Mouse (Mus musculus) stomach, embryonic 15.5 days (tissue): ENCODE data around the gene Kdf1. TPM values are rescaled to one million over a fixed set of nuclear protein-coding genes. Genes with fewer than 3 reads are reported as not detected.
A peak's percentile ranks its signal among the peaks of the same experiment; 100 is the strongest.

Experiments used
- ATAC-seq: fragments of 200-750 bp; cut with Nextera tagmentation; 2 replicates; pipeline ENCODE4 v1.8.0; 2017; ENCODE audit warnings: low read depth, moderate number of reproducible peaks, moderate TSS enrichment; ENCODE audit not compliant: insufficient read depth, low FRiP score
- H3K27ac ChIP-seq: fragments of 300-500 bp; sonication (generic); 2 replicates; pipeline ENCODE4 v1.5.1; 2015; ENCODE audit warnings: mild to moderate bottlenecking, inconsistent platforms
- H3K27me3 ChIP-seq: fragments of 300-500 bp; sonication (generic); replicated peaks from 2 replicates; pipeline ENCODE4 v1.6.1; 2015; ENCODE audit warnings: inconsistent platforms
- H3K36me3 ChIP-seq: fragments of 300-500 bp; sonication (generic); 2 replicates; pipeline ENCODE4 v1.6.1; 2015; ENCODE audit warnings: inconsistent platforms
- H3K4me1 ChIP-seq: fragments of 300-500 bp; sonication (generic); 2 replicates; pipeline ENCODE4 v1.6.1; 2015; ENCODE audit warnings: inconsistent platforms
- H3K4me2 ChIP-seq: fragments of 300-500 bp; sonication (generic); 2 replicates; pipeline ENCODE4 v1.6.1; 2015; ENCODE audit warnings: mild to moderate bottlenecking, inconsistent platforms
- H3K4me3 ChIP-seq: fragments of 300-500 bp; sonication (generic); replicated peaks from 2 replicates; pipeline ENCODE4 v1.5.1; 2015; ENCODE audit warnings: inconsistent platforms
- H3K9ac ChIP-seq: fragments of 300-500 bp; sonication (generic); 2 replicates; pipeline ENCODE4 v1.6.1; 2015; ENCODE audit warnings: inconsistent platforms
- H3K9me3 ChIP-seq: fragments of 300-500 bp; sonication (generic); 2 replicates; pipeline ENCODE4 v1.6.1; 2016; ENCODE audit warnings: inconsistent platforms
- WGBS: fragments of 180-500 bp; shearing (Covaris S2); methylation state at CpG from one replicate; pipeline ENCODE4 v1.1.7; 2015; 5-methylcytosine and 5-hydroxymethylcytosine counted together
- polyA plus RNA-seq: library from polyadenylated mRNA; unstranded; fragments of >200 nt; fragmentation: Nextera tagmentation; extraction: Ambion mirVana; gene quantifications from 2 replicates; pipeline ENCODE4 v1.2.1, GENCODE M21; 2015

Kdf1 gene
- 31.5 and 38.6 TPM in 2 replicates for polyA plus RNA-seq

DNA sequence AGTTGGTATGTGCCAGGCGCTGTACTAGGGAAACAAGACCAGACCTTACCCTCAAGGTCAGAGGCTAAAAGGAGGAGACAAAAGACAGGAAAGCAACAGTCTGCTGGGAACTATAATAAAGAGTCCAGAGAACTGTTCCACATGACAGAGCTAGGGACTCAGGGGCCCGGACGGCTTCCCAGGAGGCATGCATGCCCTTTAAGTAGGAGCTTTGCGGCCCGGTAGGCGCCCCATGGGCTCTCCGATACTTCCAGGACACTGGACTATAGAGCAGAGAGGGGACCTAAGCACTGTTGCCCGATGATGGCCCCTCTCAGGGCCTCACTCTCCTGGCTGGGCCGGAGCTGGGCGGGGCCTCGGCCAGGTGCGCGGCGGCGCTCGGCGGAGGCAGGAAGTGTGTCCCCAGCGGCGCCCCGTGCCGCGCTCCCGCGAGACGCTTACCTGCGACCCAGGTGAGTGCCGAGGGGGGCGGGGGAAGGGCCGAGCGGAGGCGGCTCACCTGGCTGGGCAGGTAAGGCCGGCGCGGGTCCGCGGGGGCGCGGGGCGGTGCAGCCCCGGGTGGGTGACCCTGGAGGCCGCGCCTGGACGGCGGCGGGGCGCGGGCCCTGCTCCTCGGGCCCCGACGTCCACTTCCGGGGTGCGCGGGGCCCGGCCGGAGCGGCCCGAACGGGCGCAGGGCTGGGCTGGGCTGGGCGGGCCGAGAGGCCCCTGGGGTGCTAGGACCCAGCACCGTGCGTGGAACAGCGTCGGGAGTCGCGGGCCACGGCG is at the start of gene Kdf1:
Gene Kdf1 (plus strand): TSS at position 363 of the 768 bp plus-strand sequence.
- peaks cover 20% of the 10 kb centered on the region for H3K27me3 ChIP-seq
- peak within 1 kb of the TSS; percentile 53 for H3K9ac ChIP-seq
- WGBS, result 6% methylated on average over 57 of the region's 69 CpGs
- H3K27ac ChIP-seq, result peak within 1 kb of the TSS; percentile 80
- peak; percentile 92 for ATAC-seq
- H3K4me3 ChIP-seq, result peak within 1 kb of the TSS; percentile 57
- H3K36me3 ChIP-seq, result no peaks in the 10 kb centered on the region
- peak within 1 kb of the TSS; percentile 58 for H3K4me2 ChIP-seq
- H3K4me1 ChIP-seq, result 0 out of 2 replicates have a peak, but pooled peaks cover 8% of the 10 kb centered on the region
- no peaks in the 10 kb centered on the region for H3K9me3 ChIP-seq

DNA sequence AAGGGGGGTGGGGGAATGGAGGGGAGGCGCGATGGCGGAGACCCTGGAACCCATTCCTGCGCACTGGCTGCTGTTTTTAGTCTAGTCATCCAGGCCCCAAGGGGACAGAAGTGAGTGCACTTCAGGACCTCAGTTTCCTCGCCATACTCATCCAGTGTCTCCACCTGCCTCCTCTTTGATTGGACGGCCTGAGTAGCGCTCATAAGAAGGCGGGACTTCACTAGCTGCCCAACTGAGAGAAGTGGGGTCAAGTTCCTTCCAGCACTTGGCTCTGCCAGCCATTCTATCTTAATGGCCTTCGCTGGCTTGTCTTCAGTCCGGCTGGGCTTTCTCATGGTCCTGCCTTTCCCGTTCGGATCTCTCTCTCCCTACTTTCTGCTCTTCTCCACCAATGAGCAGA is 49.6 kb upstream of the Kdf1 start:
- Histone ChIP-seq H3K36me3 (no peaks in the 10 kb centered on the region), H3K27me3 (no peaks in the 10 kb centered on the region; the same call in 1 of the 2 replicates), H3K4me3 (0 out of 2 replicates have a peak overlapping the region, but pooled peaks have one; percentile 14), H3K27ac (no peak overlapping the region), H3K9me3 (no peaks in the 10 kb centered on the region), H3K4me2 (peak overlapping the region; percentile 89), H3K9ac (no peak overlapping the region), H3K4me1 (peaks cover 13% of the 10 kb centered on the region)
- no peak for ATAC-seq
- 16% methylated on average over 12 of the region's 12 CpGs for WGBS

DNA sequence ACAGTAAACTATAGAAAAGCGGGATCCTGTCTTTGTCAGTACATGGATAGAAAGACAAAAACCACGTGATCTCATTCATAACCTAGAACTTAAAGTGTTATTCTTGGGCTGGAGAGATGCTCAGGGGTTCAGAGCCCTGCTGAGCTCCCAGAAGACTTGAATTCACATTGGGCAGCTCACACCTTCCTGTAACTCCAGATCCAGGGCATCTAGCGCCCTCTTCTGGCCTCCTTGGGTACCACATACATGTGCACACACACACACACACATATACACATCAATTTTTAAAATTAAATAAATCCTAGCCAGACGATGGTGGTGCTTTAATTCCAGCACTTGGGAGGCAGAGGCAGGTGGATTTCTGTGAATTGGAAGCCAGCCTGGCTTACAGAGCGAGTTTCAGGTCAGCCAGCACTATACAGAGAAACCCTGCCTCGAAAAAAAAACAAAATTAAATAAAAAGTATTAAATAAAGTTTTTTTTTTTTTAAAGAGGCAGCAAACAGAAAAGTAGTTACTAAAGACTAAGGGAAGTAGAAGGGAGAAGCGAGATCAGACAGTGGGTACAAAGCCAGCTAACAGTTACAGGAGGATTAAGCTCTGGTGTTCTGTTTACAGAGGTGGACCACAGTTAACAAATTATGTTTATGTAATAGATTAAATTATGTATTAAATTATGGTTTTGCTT is 47.5 kb upstream of the Kdf1 start:
- Histone ChIP-seq H3K36me3 (no peaks in the 10 kb centered on the region), H3K9ac (no peak overlapping the region), H3K4me2 (no peak overlapping the region), H3K4me1 (peaks cover 13% of the 10 kb centered on the region), H3K9me3 (no peaks in the 10 kb centered on the region), H3K27me3 (peaks cover under 1% of the 10 kb centered on the region; the same call in 1 of the 2 replicates), H3K27ac (no peak overlapping the region), H3K4me3 (no peak overlapping the region)
- WGBS, result 74% methylated on average over 7 of the region's 7 CpGs
- ATAC-seq, result no peak

DNA sequence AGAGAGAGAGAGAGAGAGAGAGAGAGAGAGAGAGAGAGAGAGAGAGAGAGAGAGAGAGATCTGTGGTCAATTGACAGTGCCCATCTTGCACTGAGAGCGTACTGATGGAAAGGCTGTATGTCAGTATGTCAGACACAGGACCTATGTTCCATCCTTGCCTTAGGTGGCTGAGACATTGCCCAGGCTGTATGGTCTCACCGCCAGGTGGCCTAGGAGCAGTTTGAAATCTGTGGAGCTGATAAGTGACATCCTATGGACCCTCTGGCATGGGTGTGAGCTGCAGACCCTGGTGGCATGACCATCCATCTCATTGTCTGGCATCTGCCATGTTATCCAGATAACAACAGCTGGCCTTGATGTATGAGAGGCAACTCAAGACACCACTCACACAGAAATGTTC is 44.9 kb upstream of the Kdf1 start:
- no peak for ATAC-seq

DNA sequence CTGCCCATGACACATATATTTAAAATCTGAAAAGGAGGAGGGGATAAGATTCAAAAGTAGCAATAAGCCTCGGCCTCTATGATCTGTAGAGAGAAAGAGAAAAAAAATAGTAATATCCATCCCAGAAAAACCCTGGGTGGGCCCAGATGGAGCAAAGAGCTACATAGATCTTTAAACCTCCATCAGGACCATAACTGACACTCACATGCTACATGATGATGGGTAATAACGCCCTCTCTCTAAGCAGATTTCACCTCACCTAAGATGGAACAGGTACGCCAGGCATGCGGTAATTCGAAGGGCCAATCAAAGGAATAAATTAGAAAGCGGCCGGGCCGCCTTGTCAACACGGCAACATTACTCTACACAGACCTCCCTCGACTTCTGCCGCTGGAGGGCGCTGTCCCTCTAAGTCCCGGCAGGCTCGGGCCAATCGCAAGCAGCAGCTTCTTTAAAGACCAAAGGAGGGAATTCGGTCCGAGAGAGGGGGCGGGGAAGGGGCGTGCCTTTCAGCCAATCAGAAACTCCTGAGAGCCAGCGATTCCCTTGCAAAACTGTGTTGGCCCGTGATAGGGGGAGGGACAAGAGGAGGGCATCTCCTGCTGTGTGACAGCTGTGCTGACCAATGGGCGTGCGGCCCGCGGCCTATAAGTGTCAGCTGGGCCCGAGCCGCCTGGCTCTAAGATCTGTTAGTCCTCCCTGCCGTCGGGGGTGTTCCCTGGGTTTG is 39.1 kb upstream of the Kdf1 start, which contains the start of gene Tent5b:
Gene Tent5b (plus strand): TSS at position 675 of the 727 bp plus-strand sequence.
- Histone ChIP-seq H3K4me1 (peaks cover 13% of the 10 kb centered on the region), H3K4me3 (peak within 1 kb of the TSS; percentile 45), H3K36me3 (no peaks in the 10 kb centered on the region), H3K4me2 (peak within 1 kb of the TSS; percentile 75), H3K9me3 (no peaks in the 10 kb centered on the region), H3K27ac (no peak within 1 kb of the TSS), H3K27me3 (peaks cover 28% of the 10 kb centered on the region), H3K9ac (peak within 1 kb of the TSS; percentile 24; the same call in 1 of the 2 replicates)
- 3% methylated on average over 29 of the region's 29 CpGs for WGBS
- ATAC-seq, result peak; percentile 97

More for the DNA sequence above, 44.9 kb upstream of the Kdf1 start:
- H3K4me2 ChIP-seq, result no peak overlapping the region
- no peak overlapping the region for H3K9ac ChIP-seq
- no peaks in the 10 kb centered on the region for H3K9me3 ChIP-seq
- no peak overlapping the region for H3K27ac ChIP-seq
- peaks cover 10% of the 10 kb centered on the region; the same call in 1 of the 2 replicates for H3K27me3 ChIP-seq
- H3K4me3 ChIP-seq, result no peak overlapping the region
- H3K36me3 ChIP-seq, result no peaks in the 10 kb centered on the region
- WGBS, result 54% methylated on average over 2 of the region's 2 CpGs
- H3K4me1 ChIP-seq, result peaks cover 7% of the 10 kb centered on the region

DNA sequence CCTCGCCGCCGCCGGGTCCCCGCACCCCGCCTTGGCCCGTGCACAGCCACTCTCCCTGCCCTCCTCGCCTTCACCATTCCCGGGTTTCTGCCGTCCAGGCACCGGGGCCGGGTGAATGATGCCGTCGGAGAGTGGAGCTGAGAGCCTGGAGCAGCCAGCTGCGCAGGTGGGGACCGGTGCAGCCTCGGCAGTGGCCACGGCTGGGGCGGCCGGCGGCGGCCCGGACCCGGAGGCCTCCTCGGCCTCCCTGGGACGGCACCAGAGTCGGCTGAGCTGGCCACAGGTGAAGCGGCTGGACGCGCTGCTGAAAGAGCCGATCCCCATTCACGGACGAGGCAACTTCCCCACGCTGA is 38.6 kb upstream of the Kdf1 start:
- H3K9me3 ChIP-seq, result no peaks in the 10 kb centered on the region
- H3K4me1 ChIP-seq, result peaks cover 13% of the 10 kb centered on the region
- peak overlapping the region; percentile 75 for H3K4me2 ChIP-seq
- no peaks in the 10 kb centered on the region for H3K36me3 ChIP-seq
- WGBS, result 1% methylated on average over 34 of the region's 34 CpGs
- H3K27me3 ChIP-seq, result peaks cover 28% of the 10 kb centered on the region
- no peak for ATAC-seq
- peak overlapping the region; percentile 24; the same call in 1 of the 2 replicates for H3K9ac ChIP-seq
- no peak overlapping the region for H3K27ac ChIP-seq
- peak overlapping the region; percentile 45 for H3K4me3 ChIP-seq

DNA sequence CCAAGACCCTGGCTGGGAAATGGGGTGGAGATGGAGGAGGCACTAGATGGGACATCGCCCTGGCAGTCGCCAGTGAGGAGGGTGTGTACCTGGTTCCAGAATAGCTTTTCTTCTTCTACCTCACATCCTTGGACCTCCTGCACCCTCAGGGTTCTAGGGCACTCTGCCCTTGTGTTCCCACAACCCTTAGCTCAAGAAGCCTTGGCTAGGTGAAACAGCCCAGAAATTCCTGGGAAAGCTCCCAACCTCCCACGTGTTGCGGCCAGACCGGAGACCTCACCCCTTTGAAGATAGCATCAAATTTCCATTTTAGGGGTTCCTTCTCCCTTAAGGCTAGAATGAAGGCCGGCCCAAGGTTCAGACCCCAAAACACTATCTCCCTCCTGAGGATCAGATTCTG is 38.0 kb upstream of the Kdf1 start:
- H3K36me3 ChIP-seq, result no peaks in the 10 kb centered on the region
- H3K27ac ChIP-seq, result no peak overlapping the region
- H3K4me3 ChIP-seq, result peak overlapping the region; percentile 45
- peak overlapping the region; percentile 75 for H3K4me2 ChIP-seq
- H3K27me3 ChIP-seq, result peaks cover 28% of the 10 kb centered on the region
- H3K4me1 ChIP-seq, result peaks cover 13% of the 10 kb centered on the region
- no peak for ATAC-seq
- H3K9ac ChIP-seq, result no peak overlapping the region
- no peaks in the 10 kb centered on the region for H3K9me3 ChIP-seq
- 48% methylated on average over 6 of the region's 6 CpGs for WGBS

DNA sequence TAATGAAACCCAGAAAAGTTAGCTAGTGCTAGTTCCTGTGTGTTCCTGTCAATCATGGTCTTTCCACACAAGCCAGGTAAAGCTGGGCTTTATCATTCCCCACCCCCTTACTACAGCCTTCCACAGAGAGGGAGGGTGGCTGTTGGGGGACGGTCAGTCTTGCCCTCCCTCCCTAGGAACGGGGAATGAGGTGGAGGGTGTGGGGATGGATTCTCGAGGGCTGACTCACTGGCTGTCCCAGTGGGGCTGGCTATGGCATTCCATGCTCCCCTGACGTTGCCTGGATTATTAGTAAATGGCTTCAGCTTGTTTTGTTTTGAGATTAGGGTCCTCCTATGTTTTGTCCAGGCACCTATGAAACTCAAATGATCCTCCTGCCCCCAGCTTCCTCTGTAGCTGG is 37.3 kb upstream of the Kdf1 start:
- Histone ChIP-seq H3K4me2 (no peak overlapping the region), H3K27ac (no peak overlapping the region), H3K9me3 (no peaks in the 10 kb centered on the region), H3K4me1 (peaks cover 13% of the 10 kb centered on the region), H3K9ac (no peak overlapping the region), H3K4me3 (no peak overlapping the region), H3K27me3 (peaks cover 25% of the 10 kb centered on the region), H3K36me3 (no peaks in the 10 kb centered on the region)
- ATAC-seq, result no peak
- WGBS, result 21% methylated on average over 4 of the region's 4 CpGs

DNA sequence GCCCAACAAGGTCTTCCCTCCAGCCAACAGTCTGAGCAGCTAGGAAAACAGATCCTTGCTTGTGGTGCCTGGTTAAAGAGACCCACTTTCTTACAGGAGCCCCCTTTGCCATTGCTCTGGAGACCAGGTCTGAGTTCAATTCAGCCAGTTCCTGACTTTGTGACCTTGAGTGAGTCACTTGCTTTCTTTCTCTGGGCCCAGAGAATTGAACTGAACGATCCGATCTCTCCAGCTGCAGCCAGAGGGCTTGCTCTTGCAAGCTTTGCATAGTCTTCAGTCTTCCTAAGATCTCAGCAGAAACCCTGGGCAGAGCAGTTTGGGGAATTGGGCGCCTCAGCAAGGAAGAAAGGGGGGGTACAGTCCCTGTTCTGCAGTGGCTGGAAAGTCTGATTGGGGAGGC is 36.3 kb upstream of the Kdf1 start:
- H3K9ac ChIP-seq, result no peak overlapping the region
- no peaks in the 10 kb centered on the region for H3K9me3 ChIP-seq
- H3K4me1 ChIP-seq, result peaks cover 13% of the 10 kb centered on the region
- peaks cover 24% of the 10 kb centered on the region for H3K27me3 ChIP-seq
- 68% methylated on average over 3 of the region's 3 CpGs for WGBS
- no peak for ATAC-seq
- no peak overlapping the region for H3K4me2 ChIP-seq
- H3K27ac ChIP-seq, result no peak overlapping the region
- H3K4me3 ChIP-seq, result no peak overlapping the region
- no peaks in the 10 kb centered on the region for H3K36me3 ChIP-seq

DNA sequence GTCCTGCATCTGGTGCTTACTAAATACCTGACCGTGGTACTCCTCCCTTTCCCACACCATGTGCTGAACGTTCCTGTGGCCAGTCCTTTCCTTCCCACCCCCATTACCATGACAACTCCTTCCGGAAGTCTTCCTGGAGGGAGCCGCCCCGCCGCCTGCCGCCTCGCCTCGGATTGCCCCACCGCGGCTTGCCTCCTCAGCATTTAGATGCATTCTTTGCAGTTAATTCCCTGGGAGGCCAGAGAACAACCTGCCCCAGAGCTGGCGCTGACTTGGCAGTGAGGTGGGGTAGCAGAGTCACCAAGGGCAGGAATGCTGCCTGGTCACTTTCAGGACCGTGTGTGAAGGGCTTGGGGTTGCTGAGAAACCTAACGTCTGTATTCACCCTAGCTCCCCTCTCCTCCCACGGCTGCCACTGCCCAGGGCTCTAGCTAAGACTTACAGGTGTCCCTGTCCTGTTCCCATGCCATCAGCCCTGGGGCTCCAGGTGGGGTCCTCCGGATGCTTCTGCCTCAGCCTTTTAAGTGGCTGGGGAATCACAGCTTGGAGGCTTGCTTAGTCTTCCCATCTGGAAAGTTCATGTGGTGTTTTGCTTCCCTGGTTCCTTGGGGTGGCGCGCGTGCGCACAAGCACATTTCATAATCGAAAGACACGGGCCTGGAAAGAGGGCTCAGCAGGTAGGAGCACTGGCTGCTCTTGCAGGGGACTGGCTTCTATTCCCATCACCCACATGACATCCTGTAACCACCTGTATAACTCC is 34.3 kb upstream of the Kdf1 start:
- peak overlapping the region; percentile 49 for H3K27ac ChIP-seq
- 0 out of 2 replicates have a peak, but pooled peaks have one; percentile 6 for ATAC-seq
- 10% methylated on average over 22 of the region's 22 CpGs for WGBS

More for the DNA sequence above, 34.3 kb upstream of the Kdf1 start:
- Histone ChIP-seq H3K27me3 (peaks cover 18% of the 10 kb centered on the region), H3K4me1 (peaks cover 17% of the 10 kb centered on the region), H3K9ac (no peak overlapping the region), H3K9me3 (no peaks in the 10 kb centered on the region), H3K4me2 (peak overlapping the region; percentile 41), H3K4me3 (no peak overlapping the region), H3K36me3 (no peaks in the 10 kb centered on the region)
